Mouse (Mus musculus) brain, embryonic 14.5 days (tissue): ENCODE results near the gene Smyd4. TPM values are rescaled to one million over a fixed set of nuclear protein-coding genes. Genes with fewer than 3 reads are reported as not detected.
"Not testable (repeated sequence)": the region's sequence is repeated elsewhere in the genome, so short reads cannot be mapped to it uniquely, and the experiment has no call there.

Source experiments
- DNase-seq: peaks from one replicate; pipeline ENCODE4 v3.0.0-alpha.2; 2011; ENCODE audit warnings: low read depth
- CTCF ChIP-seq: fragments of 200-500 bp; IDR thresholded peaks from 2 replicates; pipeline ENCODE4 v1.5.1; 2012; ENCODE audit warnings: inconsistent platforms, mild to moderate bottlenecking, moderate library complexity, borderline replicate concordance; ENCODE audit not compliant: insufficient read depth, insufficient read length; ENCODE audit errors: extremely low read depth
- POLR2A ChIP-seq: fragments of 200-500 bp; IDR thresholded peaks from 2 replicates; pipeline ENCODE4 v1.6.1; 2012; ENCODE audit warnings: mild to moderate bottlenecking, inconsistent platforms, borderline replicate concordance; ENCODE audit not compliant: poor library complexity, insufficient read depth, insufficient read length, severe bottlenecking; ENCODE audit errors: extremely low read depth
- polyA plus RNA-seq: library from polyadenylated mRNA; depleted of rRNA; stranded (reverse); fragments of >200 nt; gene quantifications from 2 replicates; pipeline ENCODE4 v1.2.3, GENCODE M21; 2012

Gene Smyd4
- polyA plus RNA-seq, 1 experiment: 9.9 TPM

GRCm38 (mm10) chr11:75347596-75347995 lies 637 bp upstream of the Smyd4 start:
- TF ChIP-seq POLR2A (no peak), CTCF (no peak)
- no peak for DNase-seq

- TF ChIP-seq CTCF (no peak), POLR2A (no peak)
- DNase-seq: no peak
These were observed 643 bp downstream of the Smyd4 start for GRCm38 (mm10) chr11:75348890-75349261.

GRCm38 (mm10) chr11:75351225-75351624 lies 3.0 kb downstream of the Smyd4 start:
- TF ChIP-seq POLR2A (no peak), CTCF (no peak)
- no peak for DNase-seq

GRCm38 (mm10) chr11:75355475-75355874 lies 7.2 kb downstream of the Smyd4 start:
- TF ChIP-seq POLR2A (no peak), CTCF (no peak)

GRCm38 (mm10) chr11:75377125-75377524 lies 28.9 kb downstream of the Smyd4 start:
- TF ChIP-seq CTCF (no peak), POLR2A (no peak)
- no peak for DNase-seq

More at GRCm38 (mm10) chr11:75355475-75355874, 7.2 kb downstream of the Smyd4 start:
- no peak for DNase-seq

GRCm38 (mm10) chr11:75378786-75379185 lies 30.6 kb downstream of the Smyd4 start:
- DNase-seq: not testable (repeated sequence)

GRCm38 (mm10) chr11:75383529-75383928 lies 35.3 kb downstream of the Smyd4 start:
- DNase-seq: not testable (repeated sequence)

- TF ChIP-seq CTCF: no peak
- TF ChIP-seq POLR2A: no peak
- no peak for DNase-seq
These were observed 47.4 kb downstream of the Smyd4 start for GRCm38 (mm10) chr11:75395611-75396010.

GRCm38 (mm10) chr11:75397452-75397851 lies 49.2 kb downstream of the Smyd4 start:
- peak; percentile 44 for DNase-seq
- no peak for TF ChIP-seq CTCF
- no peak for TF ChIP-seq POLR2A

GRCm38 (mm10) chr11:75399411-75399841 lies 51.2 kb downstream of the Smyd4 start:
- TF ChIP-seq CTCF: no peak
- TF ChIP-seq POLR2A: no peak
- no peak for DNase-seq

- no peak for TF ChIP-seq POLR2A
- TF ChIP-seq CTCF: no peak
- DNase-seq: peak; percentile 59
These were observed 51.9 kb downstream of the Smyd4 start for GRCm38 (mm10) chr11:75400099-75400498.

GRCm38 (mm10) chr11:75402271-75402690 lies 54.0 kb downstream of the Smyd4 start:
- peak; percentile 87 for DNase-seq
- TF ChIP-seq POLR2A (no peak), CTCF (peak; percentile 74; the same call in 1 of the 2 replicates)
